Mouse (Mus musculus): ENCODE data around the gene Numbl. TPM values are rescaled to one million over a fixed set of nuclear protein-coding genes. Genes with fewer than 3 reads are reported as not detected.

Numbl gene
- total and polyA plus RNA-seq, 3 experiments, result 0.81 to 2.9 (median 2.3) TPM

- Histone ChIP-seq H3K4me1 (ENCODE audit: control insufficient read depth in 1 of 2, insufficient read depth in 2 of 2) (peaks cover 4 to 35% of the 10 kb centered on the region in 2 experiments), H3K27me3 (replicated peaks) (peaks cover 16% of the 10 kb centered on the region)
- dilution Hi-C loops (cut with MboI; ENCODE audit: extremely low pct_ligation_motif_present, extremely low pct_unique_long_range_greater_than_20kb, low sequenced_read_pairs), result no loop called here
These were observed 69.9 kb downstream of the Numbl start for GRCm38 (mm10) chr7:27328161-27328560.

GRCm38 (mm10) chr7:27328648-27329047 is 70.4 kb downstream of the Numbl start:
- in situ Hi-C loops (cut with MboI; ENCODE audit: low pct_ligation_motif_present, low pct_unique_long_range_greater_than_20kb, low sequenced_read_pairs) (no loop called here), dilution Hi-C loops (cut with MboI; ENCODE audit: extremely low pct_ligation_motif_present, extremely low pct_unique_long_range_greater_than_20kb, low sequenced_read_pairs) (no loop called here)
- Histone ChIP-seq H3K4me2 (ENCODE audit: insufficient read depth, low read depth, poor library complexity, severe bottlenecking) (peak overlapping the region; percentile 33; the same call in 1 of the 2 replicates), H3K9ac (ENCODE audit: insufficient read depth, low read depth) (no peak overlapping the region), H3K36me3 (replicated peaks in 1 of 2; ENCODE audit: control insufficient read depth in 1 of 2, insufficient read depth in 1 of 2, low read length in 1 of 2) (no peaks in the 10 kb centered on the region), H3K9me3 (replicated peaks; ENCODE audit: low read length) (no peaks in the 10 kb centered on the region), H3K4me1 (ENCODE audit: control insufficient read depth in 1 of 2, insufficient read depth in 2 of 2) (peaks cover 4 to 37% of the 10 kb centered on the region in 2 experiments), H3K27me3 (replicated peaks) (peaks cover 19% of the 10 kb centered on the region), H3K27ac (ENCODE audit: insufficient read depth, low read depth) (no peak overlapping the region), H3K79me2 (replicated peaks; ENCODE audit: control insufficient read depth, extremely low read depth, insufficient read depth, poor library complexity, severe bottlenecking) (no peaks in the 10 kb centered on the region), H3K4me3 (replicated peaks in 1 of 3; ENCODE audit: low read depth in 2 of 3, low read length in 2 of 3, poor library complexity in 1 of 3) (no peak overlapping the region)
- no peak for DNase-seq (ENCODE audit: extremely low read depth)
- no peak for TF ChIP-seq HCFC1 (IDR thresholded peaks at IDR 0.05; ENCODE audit: low read depth, low read length)
- TF ChIP-seq MXI1 (IDR thresholded peaks at IDR 0.05; ENCODE audit: low read depth, low read length), result no peak
- no peak for TF ChIP-seq E2F4 (IDR thresholded peaks at IDR 0.05; ENCODE audit: insufficient replicate concordance, low read depth, low read length)
- no peak for TF ChIP-seq KAT2A (IDR thresholded peaks at IDR 0.05; ENCODE audit: insufficient replicate concordance, low read length)
- no peak for TF ChIP-seq TBP (conservative IDR thresholded peaks at IDR 0.05; ENCODE audit: low read depth, low read length)
- no peak for TF ChIP-seq POLR2AphosphoS2 (IDR thresholded peaks at IDR 0.05; ENCODE audit: low read depth, low read length)
- no peak for TF ChIP-seq RCOR1 (conservative IDR thresholded peaks at IDR 0.05; ENCODE audit: low read depth, low read length)
- no peak for TF ChIP-seq PAX5 (IDR thresholded peaks at IDR 0.05; ENCODE audit: low read length)
- TF ChIP-seq USF2 (conservative IDR thresholded peaks at IDR 0.05; ENCODE audit: low read depth, low read length), result no peak
- TF ChIP-seq ETS1 (conservative IDR thresholded peaks at IDR 0.05; ENCODE audit: low read depth, low read length), result no peak
- no peak for TF ChIP-seq POLR2A (IDR thresholded peaks at IDR 0.05; ENCODE audit: low read depth, low read length)
- no peak for TF ChIP-seq JUN (IDR thresholded peaks at IDR 0.05; ENCODE audit: insufficient read depth, low read depth, low read length)
- TF ChIP-seq USF1 (IDR thresholded peaks at IDR 0.05; ENCODE audit: low read depth, low read length), result no peak
- TF ChIP-seq TCF12 (IDR thresholded peaks at IDR 0.05; ENCODE audit: low read depth, low read length), result no peak
- TF ChIP-seq RAD21 (IDR thresholded peaks at IDR 0.05; ENCODE audit: low read depth, low read length), result no peak
- no peak for TF ChIP-seq CTCF (conservative IDR thresholded peaks at IDR 0.05 in 1 of 2, IDR thresholded peaks at IDR 0.05 in 1 of 2; ENCODE audit: low read depth in 2 of 2, low read length in 2 of 2)
- no peak for TF ChIP-seq MAFK (IDR thresholded peaks at IDR 0.05; ENCODE audit: insufficient replicate concordance, low read length)
- TF ChIP-seq JUND (conservative IDR thresholded peaks at IDR 0.05; ENCODE audit: low read depth, low read length), result no peak
- TF ChIP-seq UBTF (IDR thresholded peaks at IDR 0.05; ENCODE audit: low read depth, low read length), result no peak

More at GRCm38 (mm10) chr7:27328161-27328560, 69.9 kb downstream of the Numbl start:
- TF ChIP-seq ZKSCAN1 (IDR thresholded peaks at IDR 0.05; ENCODE audit: borderline replicate concordance, low read depth, low read length) (no peak), MAZ (IDR thresholded peaks at IDR 0.05; ENCODE audit: low read depth, low read length) (no peak), ELF1 (IDR thresholded peaks at IDR 0.05; ENCODE audit: low read depth, low read length) (no peak), MEF2A (IDR thresholded peaks at IDR 0.05; ENCODE audit: borderline replicate concordance, low read depth, low read length) (no peak), MAX (IDR thresholded peaks at IDR 0.05; ENCODE audit: low read length) (no peak), BHLHE40 (IDR thresholded peaks at IDR 0.05; ENCODE audit: low read depth, low read length) (no peak), E2F4 (IDR thresholded peaks at IDR 0.05; ENCODE audit: insufficient replicate concordance, low read depth, low read length) (no peak), ZMIZ1 (IDR thresholded peaks at IDR 0.05; ENCODE audit: low read depth, low read length) (no peak), SMC3 (IDR thresholded peaks at IDR 0.05; ENCODE audit: low read depth, low read length) (no peak), CHD2 (IDR thresholded peaks at IDR 0.05; ENCODE audit: low read length) (no peak), GABPA (IDR thresholded peaks at IDR 0.05; ENCODE audit: insufficient replicate concordance, low read depth, low read length) (no peak), ZC3H11A (IDR thresholded peaks at IDR 0.05; ENCODE audit: low read depth, low read length) (no peak)
- H3K27ac ChIP-seq (ENCODE audit: insufficient read depth, low read depth), result no peak overlapping the region
- no peak overlapping the region for H3K4me2 ChIP-seq (ENCODE audit: insufficient read depth, low read depth, poor library complexity, severe bottlenecking)
- H3K9me3 ChIP-seq (replicated peaks; ENCODE audit: low read length), result no peaks in the 10 kb centered on the region
- DNase-seq (ENCODE audit: extremely low read depth), result no peak
- in situ Hi-C loops (cut with MboI; ENCODE audit: low pct_ligation_motif_present, low pct_unique_long_range_greater_than_20kb, low sequenced_read_pairs), result no loop called here
- no peaks in the 10 kb centered on the region for H3K36me3 ChIP-seq (replicated peaks in 1 of 2; ENCODE audit: control insufficient read depth in 1 of 2, insufficient read depth in 1 of 2, low read length in 1 of 2)
- H3K9ac ChIP-seq (ENCODE audit: insufficient read depth, low read depth), result no peak overlapping the region
- no peak overlapping the region for H3K4me3 ChIP-seq (replicated peaks in 1 of 3; ENCODE audit: low read depth in 2 of 3, low read length in 2 of 3, poor library complexity in 1 of 3)
- H3K79me2 ChIP-seq (replicated peaks; ENCODE audit: control insufficient read depth, extremely low read depth, insufficient read depth, poor library complexity, severe bottlenecking), result no peaks in the 10 kb centered on the region
